Mouse (Mus musculus): Measurements from ENCODE around the gene Map3k3.

DNA sequence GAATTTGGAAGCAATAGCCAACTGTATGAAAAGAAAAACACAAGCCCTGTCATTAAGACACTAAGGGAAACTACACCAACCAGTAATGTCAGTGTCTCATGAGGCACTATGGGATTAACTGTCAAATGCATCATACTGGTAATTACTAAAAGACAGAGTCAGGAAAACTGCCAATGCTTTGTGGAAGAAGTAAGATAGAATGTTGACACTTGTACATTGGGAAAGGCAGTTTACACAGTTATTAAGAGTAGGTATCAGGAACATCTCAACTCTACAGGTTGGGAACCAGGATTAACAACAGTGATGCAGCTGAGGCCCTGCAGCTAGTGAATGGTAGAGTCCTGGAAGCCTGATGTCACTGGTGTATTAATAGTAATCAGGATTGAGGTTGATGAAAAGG, 40.1 kb upstream of the Map3k3 start:
- no peak for TF ChIP-seq POLR2A (IDR thresholded peaks at IDR 0.05; ENCODE audit: low read depth, low read length)
- no peak for TF ChIP-seq CTCF (conservative IDR thresholded peaks at IDR 0.05; ENCODE audit: insufficient read depth, insufficient read length, low read depth, low read length)

Measured in kidney, adult 2 months (tissue).